Mouse (Mus musculus): ENCODE results near the gene Polr1d. TPM values are rescaled to one million over a fixed set of nuclear protein-coding genes. Genes with fewer than 3 reads are reported as not detected.

Gene Polr1d
- total and polyA plus RNA-seq, 2 experiments from 2014 or later: 92.1 to 114 TPM

DNA sequence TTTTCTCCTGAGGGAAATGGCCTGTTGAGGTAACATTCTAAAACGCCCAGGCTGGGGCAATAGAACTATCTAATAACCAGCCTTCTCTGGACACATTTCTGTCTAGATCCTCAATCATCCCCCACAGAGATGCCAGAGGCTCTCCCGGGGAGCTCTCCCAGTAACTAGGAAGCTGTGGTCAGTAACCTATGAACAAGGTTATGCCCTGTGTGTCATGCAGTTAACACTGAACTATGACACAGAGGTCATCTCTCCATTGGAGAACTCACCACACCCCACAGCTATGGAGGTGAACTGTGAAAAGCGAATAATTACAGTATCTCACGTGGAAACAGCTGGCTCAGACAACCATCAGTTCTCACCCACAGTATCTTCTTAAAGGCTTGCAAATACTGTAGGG, 5.0 kb upstream of the Polr1d start:
- TF ChIP-seq CTCF (IDR thresholded peaks at IDR 0.05; ENCODE audit: low read depth): no peak
- Histone ChIP-seq H3K9me3 (ENCODE audit: low read length) (no peaks in the 10 kb centered on the region), H3K4me2 (ENCODE audit: low read depth) (no peak overlapping the region), H3K27me3 (ENCODE audit: insufficient read depth, low read length) (no peaks in the 10 kb centered on the region), H3K4me3 (ENCODE audit: low read depth, low read length) (no peak overlapping the region), H3K9ac (no peak overlapping the region), H3K27ac (ENCODE audit: low read depth, low read length) (no peak overlapping the region), H3K4me1 (ENCODE audit: insufficient read depth) (0 out of 2 replicates have a peak, but pooled peaks cover 4% of the 10 kb centered on the region), H3K36me3 (ENCODE audit: insufficient read depth) (no peaks in the 10 kb centered on the region)
- ATAC-seq (no peak), DNase-seq (no peak)
- 69% methylated on average over 4 of the region's 4 CpGs for WGBS

DNA sequence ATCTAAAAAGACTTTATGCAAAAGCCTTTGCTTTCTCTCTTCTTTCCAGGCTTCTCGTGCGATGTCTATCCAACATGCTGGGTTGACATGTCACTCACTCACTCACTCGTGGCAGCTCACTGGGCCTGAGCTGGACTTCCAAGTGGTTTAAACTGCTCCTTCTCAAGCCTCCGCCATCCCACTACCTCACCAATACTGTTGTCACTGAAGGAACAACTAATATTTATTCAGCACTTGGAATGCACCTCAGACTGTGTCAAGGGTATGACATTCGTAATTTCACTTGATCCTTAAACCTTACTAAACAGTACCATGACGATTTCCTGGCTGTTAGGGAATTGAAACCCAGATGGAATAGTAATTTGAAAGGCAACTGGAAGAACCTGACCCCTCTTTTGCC, 3.0 kb upstream of the Polr1d start:
- Histone ChIP-seq H3K27me3 (ENCODE audit: insufficient read depth, low read length) (no peaks in the 10 kb centered on the region), H3K4me1 (ENCODE audit: insufficient read depth) (peaks cover 7% of the 10 kb centered on the region; the same call in 1 of the 2 replicates), H3K9me3 (ENCODE audit: low read length) (no peaks in the 10 kb centered on the region), H3K4me2 (ENCODE audit: low read depth) (no peak overlapping the region), H3K9ac (no peak overlapping the region), H3K36me3 (ENCODE audit: insufficient read depth) (no peaks in the 10 kb centered on the region), H3K4me3 (ENCODE audit: low read depth, low read length) (no peak overlapping the region), H3K27ac (ENCODE audit: low read depth, low read length) (no peak overlapping the region)
- 90% methylated on average over 6 of the region's 6 CpGs for WGBS
- no peak for DNase-seq
- TF ChIP-seq CTCF (IDR thresholded peaks at IDR 0.05; ENCODE audit: low read depth): no peak
- ATAC-seq: no peak

DNA sequence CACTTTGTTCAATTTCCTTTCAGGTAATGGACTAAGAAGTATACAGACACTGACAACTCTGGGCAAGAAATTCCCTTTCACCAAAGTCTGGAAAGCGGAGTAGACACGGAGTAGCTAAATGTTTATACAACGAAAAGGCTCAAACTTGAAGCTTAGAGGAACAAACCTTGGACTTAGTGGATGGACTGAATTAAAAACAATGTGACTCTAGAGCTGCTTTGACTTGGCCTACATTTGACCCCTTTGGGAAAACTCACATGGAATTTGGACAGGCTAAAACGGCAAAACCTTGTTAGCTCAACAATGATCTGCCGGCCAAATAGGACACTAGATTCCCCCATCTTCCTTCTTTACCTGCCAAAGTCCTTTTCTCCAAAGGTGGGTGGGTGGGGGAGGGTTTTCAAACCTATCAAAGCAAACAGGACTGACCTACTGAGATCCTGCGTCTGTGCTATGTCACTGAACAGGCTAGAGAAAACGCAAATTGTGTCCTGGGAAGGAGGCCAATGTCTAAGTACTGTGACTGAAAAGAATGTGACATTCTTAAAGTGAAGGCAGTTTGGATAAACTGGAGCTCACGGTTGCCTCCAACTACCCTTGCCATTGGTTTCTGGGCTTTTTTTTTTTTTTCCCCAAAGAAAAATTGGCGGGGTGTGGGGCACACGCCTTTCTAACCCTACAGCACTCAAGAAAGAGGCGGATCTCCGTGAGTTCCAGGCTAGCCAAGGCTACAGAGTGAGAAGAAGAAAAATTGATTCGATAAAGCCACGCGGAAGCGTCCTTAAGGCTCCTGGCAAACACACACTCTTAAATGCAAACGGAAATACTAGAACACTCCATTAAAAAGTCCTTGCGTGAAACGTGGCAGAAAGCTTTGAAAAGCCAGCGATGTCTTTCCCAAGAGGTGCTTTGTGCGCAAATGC, 1.5 kb upstream of the Polr1d start:
- Histone ChIP-seq H3K4me1 (ENCODE audit: insufficient read depth) (peaks cover 7% of the 10 kb centered on the region; the same call in 1 of the 2 replicates), H3K9ac (peak overlapping the region; percentile 54), H3K27me3 (ENCODE audit: insufficient read depth, low read length) (no peaks in the 10 kb centered on the region), H3K27ac (ENCODE audit: low read depth, low read length) (peak overlapping the region; percentile 65), H3K36me3 (ENCODE audit: insufficient read depth) (no peaks in the 10 kb centered on the region), H3K9me3 (ENCODE audit: low read length) (no peaks in the 10 kb centered on the region), H3K4me3 (ENCODE audit: low read depth, low read length) (peak overlapping the region; percentile 76), H3K4me2 (ENCODE audit: low read depth) (peak overlapping the region; percentile 80)
- ATAC-seq: no peak
- TF ChIP-seq CTCF (IDR thresholded peaks at IDR 0.05; ENCODE audit: low read depth): no peak
- 15% methylated on average over 21 of the region's 21 CpGs for WGBS
- DNase-seq: peak; percentile 52

DNA sequence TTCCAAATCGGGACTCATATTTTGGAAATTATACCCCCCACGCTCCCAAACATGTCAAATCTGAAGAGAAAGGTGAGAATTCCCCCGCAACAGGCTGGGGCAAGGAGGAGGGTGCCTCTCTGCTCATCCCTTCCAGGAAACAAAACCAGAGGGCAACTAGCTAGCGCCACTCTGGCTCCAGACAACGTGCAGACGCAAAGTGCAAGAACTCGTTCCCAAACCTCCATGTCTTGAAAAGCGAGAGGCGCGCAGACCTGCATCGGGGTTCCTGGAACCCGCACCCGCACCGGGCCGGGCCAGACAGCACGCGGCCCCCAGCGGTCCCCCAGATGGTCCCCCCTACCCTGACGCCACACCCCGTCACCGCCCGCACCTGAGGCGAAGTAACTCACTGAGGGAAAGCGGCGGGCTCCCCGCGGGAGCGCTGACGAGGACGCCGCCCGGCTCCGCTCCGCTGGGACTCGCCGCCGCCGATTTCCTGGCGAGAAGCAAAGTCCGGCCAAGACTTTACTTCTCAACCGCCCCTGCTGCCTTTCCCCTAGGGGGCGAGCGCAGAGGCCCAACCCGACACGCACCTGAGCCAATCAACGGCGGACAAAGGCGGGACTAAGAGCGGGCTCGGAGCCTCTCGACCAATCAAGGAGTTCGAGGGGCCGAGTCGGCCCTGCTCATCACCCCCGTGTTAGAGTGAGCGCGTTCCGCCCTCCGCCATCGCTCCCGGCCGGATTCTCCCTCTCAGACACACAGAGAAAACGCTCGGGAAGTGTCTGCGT, 638 bp upstream of the Polr1d start, which contains the start of gene Lnx2:
Gene Lnx2 (minus strand): TSS at position 561 of the 773 bp plus-strand sequence.
- 3% methylated on average over 65 of the region's 65 CpGs for WGBS
- Histone ChIP-seq H3K4me3 (ENCODE audit: low read depth, low read length) (peak within 1 kb of the TSS; percentile 76), H3K9me3 (ENCODE audit: low read length) (no peaks in the 10 kb centered on the region), H3K4me1 (ENCODE audit: insufficient read depth) (peaks cover 7% of the 10 kb centered on the region; the same call in 1 of the 2 replicates), H3K36me3 (ENCODE audit: insufficient read depth) (no peaks in the 10 kb centered on the region), H3K9ac (peak within 1 kb of the TSS; percentile 65), H3K27me3 (ENCODE audit: insufficient read depth, low read length) (no peaks in the 10 kb centered on the region), H3K4me2 (ENCODE audit: low read depth) (peak within 1 kb of the TSS; percentile 80), H3K27ac (ENCODE audit: low read depth, low read length) (peak within 1 kb of the TSS; percentile 70)
- ATAC-seq (peak; percentile 99), DNase-seq (peak; percentile 99)
- peak; percentile 80 for TF ChIP-seq CTCF (IDR thresholded peaks at IDR 0.05; ENCODE audit: low read depth)

DNA sequence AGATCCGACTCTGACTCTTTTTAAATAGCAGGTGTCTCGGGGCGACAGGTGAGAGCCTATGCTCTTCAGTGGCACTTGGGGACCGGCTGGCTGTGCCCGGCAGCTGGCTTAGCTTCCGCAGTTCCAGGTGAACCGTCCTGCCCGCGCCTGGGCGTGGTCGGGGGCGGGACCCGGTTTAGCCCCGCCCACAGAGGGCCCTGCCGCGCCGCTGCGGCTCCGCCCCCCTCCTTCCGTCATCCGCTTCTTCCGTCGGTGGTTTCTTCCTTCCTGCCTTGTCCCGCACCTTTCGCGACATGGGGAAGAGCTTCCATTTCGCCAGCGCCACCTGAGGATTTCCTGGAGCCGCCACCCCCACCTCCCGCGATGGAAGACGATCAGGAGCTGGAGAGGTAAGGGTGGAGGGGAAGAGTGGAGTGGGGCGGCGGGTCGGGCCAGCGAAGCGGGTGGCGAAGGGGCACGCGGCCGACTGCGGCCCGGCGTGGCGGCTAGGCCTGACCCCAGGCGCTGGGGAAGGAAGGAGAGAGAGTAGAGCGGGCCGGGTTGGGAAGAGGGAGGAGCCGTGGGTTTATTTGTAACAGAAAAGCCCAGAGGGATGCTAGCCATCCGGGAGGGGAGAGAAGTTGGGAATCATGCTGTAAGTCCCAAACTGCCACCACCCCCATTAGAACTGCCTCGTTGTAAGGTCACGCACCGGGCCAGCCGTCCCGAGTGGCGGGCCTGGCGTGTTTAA, 620 bp downstream of the Polr1d start:
- peak overlapping the region; percentile 76 for H3K4me3 ChIP-seq (ENCODE audit: low read depth, low read length)
- ATAC-seq: peak; percentile 54
- no peaks in the 10 kb centered on the region for H3K9me3 ChIP-seq (ENCODE audit: low read length)
- peak overlapping the region; percentile 80 for H3K4me2 ChIP-seq (ENCODE audit: low read depth)
- 0% methylated on average over 50 of the region's 57 CpGs for WGBS
- H3K4me1 ChIP-seq (ENCODE audit: insufficient read depth): peaks cover 7% of the 10 kb centered on the region; the same call in 1 of the 2 replicates
- no peaks in the 10 kb centered on the region for H3K27me3 ChIP-seq (ENCODE audit: insufficient read depth, low read length)
- no peaks in the 10 kb centered on the region for H3K36me3 ChIP-seq (ENCODE audit: insufficient read depth)
- DNase-seq: peak; percentile 88
- peak overlapping the region; percentile 70 for H3K27ac ChIP-seq (ENCODE audit: low read depth, low read length)
- peak overlapping the region; percentile 65 for H3K9ac ChIP-seq
- TF ChIP-seq CTCF (IDR thresholded peaks at IDR 0.05; ENCODE audit: low read depth): no peak

DNA sequence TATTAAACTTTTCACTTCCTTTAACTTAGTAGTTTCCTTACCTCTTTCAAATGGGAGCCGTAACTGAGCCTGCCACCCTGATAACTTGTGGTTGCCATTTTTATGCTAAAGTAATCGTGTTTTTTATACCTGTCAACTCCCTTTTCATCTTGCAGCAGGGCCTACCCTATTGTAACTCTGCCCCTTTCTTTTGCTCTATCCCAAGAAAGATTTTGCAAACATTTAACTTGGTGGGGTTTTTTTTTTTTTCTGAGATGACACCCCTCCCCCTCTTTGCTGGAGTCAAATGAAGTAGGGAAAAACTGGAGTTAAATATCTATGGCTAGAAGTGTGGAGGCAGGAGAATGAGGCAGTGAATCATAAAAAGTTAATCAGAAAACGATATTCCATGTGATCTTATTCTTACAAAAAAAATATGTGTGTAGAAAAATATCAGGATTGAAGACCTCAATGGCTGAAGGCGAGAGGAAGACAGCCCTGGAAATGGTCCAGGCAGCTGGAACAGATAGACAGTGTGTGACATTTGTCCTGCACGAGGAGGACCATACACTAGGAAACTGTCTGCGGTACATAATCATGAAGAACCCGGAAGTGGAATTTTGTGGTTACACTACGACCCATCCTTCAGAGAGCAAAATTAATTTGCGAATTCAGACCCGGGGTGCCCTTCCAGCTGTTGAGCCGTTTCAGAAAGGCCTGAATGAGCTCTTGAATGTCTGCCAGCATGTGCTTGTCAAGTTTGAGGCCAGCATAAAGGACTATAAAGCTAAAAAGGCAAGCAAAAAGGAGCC, 1.5 kb downstream of the Polr1d start:
- Histone ChIP-seq H3K27me3 (ENCODE audit: insufficient read depth, low read length) (no peaks in the 10 kb centered on the region), H3K9ac (no peak overlapping the region), H3K4me3 (ENCODE audit: low read depth, low read length) (peak overlapping the region; percentile 76), H3K9me3 (ENCODE audit: low read length) (no peaks in the 10 kb centered on the region), H3K27ac (ENCODE audit: low read depth, low read length) (no peak overlapping the region), H3K36me3 (ENCODE audit: insufficient read depth) (no peaks in the 10 kb centered on the region), H3K4me1 (ENCODE audit: insufficient read depth) (peaks cover 7% of the 10 kb centered on the region; the same call in 1 of the 2 replicates), H3K4me2 (ENCODE audit: low read depth) (peak overlapping the region; percentile 80)
- no peak for TF ChIP-seq CTCF (IDR thresholded peaks at IDR 0.05; ENCODE audit: low read depth)
- 38% methylated on average over 11 of the region's 11 CpGs for WGBS
- no peak for DNase-seq
- ATAC-seq: no peak

Data from forebrain, postnatal 0 days (tissue).